Mouse (Mus musculus): ENCODE data around the gene Parm1.

The Parm1 gene

GRCm38 (mm10) chr5:91655263-91655662 is 137.8 kb downstream of the Parm1 start:
- no peak for DNase-seq

GRCm38 (mm10) chr5:91662715-91663114 is 145.3 kb downstream of the Parm1 start:
- no peak for DNase-seq

GRCm38 (mm10) chr5:91667127-91667526 is 149.7 kb downstream of the Parm1 start:
- no peak for DNase-seq

- no peak for DNase-seq
These were observed 151.8 kb downstream of the Parm1 start for GRCm38 (mm10) chr5:91669235-91669634.
